Mouse (Mus musculus): ENCODE measurements around the gene Lrmda.
"Not testable (repeated sequence)": the region's sequence is repeated elsewhere in the genome, so short reads cannot be mapped to it uniquely, and the experiment has no call there.

The Lrmda gene

GRCm38 (mm10) chr14:22586281-22586680, 566.8 kb downstream of the Lrmda start:
- no peak for DNase-seq (ENCODE audit: low spot score in 2 of 2)

- no peak for DNase-seq (ENCODE audit: low spot score in 2 of 2)
These were observed 567.3 kb downstream of the Lrmda start for GRCm38 (mm10) chr14:22586796-22587195.

- no peak for DNase-seq (ENCODE audit: low spot score in 2 of 2)
These were observed 567.9 kb downstream of the Lrmda start for GRCm38 (mm10) chr14:22587285-22587957.

GRCm38 (mm10) chr14:22587958-22588296, 568.4 kb downstream of the Lrmda start:
- DNase-seq (ENCODE audit: low spot score in 2 of 2): no peak

- not testable (repeated sequence) for DNase-seq (ENCODE audit: low spot score in 2 of 2)
These were observed 568.9 kb downstream of the Lrmda start for GRCm38 (mm10) chr14:22588394-22588793.

GRCm38 (mm10) chr14:22589503-22590215, 570.1 kb downstream of the Lrmda start:
- no peak for DNase-seq (ENCODE audit: low spot score in 2 of 2)

GRCm38 (mm10) chr14:22591186-22591585, 571.7 kb downstream of the Lrmda start:
- no peak for DNase-seq (ENCODE audit: low spot score in 2 of 2)

GRCm38 (mm10) chr14:22597508-22597907, 578.0 kb downstream of the Lrmda start:
- DNase-seq (ENCODE audit: low spot score in 2 of 2): no peak

GRCm38 (mm10) chr14:22598638-22599037, 579.1 kb downstream of the Lrmda start:
- DNase-seq (ENCODE audit: low spot score in 2 of 2): no peak

- DNase-seq (ENCODE audit: low spot score in 2 of 2): no peak
These were observed 580.7 kb downstream of the Lrmda start for GRCm38 (mm10) chr14:22600166-22600565.

- DNase-seq (ENCODE audit: low spot score in 2 of 2): no peak
These were observed 582.8 kb downstream of the Lrmda start for GRCm38 (mm10) chr14:22602308-22602707.

GRCm38 (mm10) chr14:22608599-22608998, 589.1 kb downstream of the Lrmda start:
- no peak for DNase-seq (ENCODE audit: low spot score in 2 of 2)

GRCm38 (mm10) chr14:22609261-22610245, 590.0 kb downstream of the Lrmda start:
- DNase-seq (ENCODE audit: low spot score in 2 of 2): no peak

- DNase-seq (ENCODE audit: low spot score in 2 of 2): no peak
These were observed 591.5 kb downstream of the Lrmda start for GRCm38 (mm10) chr14:22611011-22611410.

- DNase-seq (ENCODE audit: low spot score in 2 of 2): no peak
These were observed 600.7 kb downstream of the Lrmda start for GRCm38 (mm10) chr14:22620191-22620590.

- DNase-seq (ENCODE audit: low spot score in 2 of 2): no peak
These were observed 602.4 kb downstream of the Lrmda start for GRCm38 (mm10) chr14:22621941-22622340.

- no peak for DNase-seq (ENCODE audit: low spot score in 2 of 2)
These were observed 607.8 kb downstream of the Lrmda start for GRCm38 (mm10) chr14:22627105-22627829.

- no peak for DNase-seq (ENCODE audit: low spot score in 2 of 2)
These were observed 610.9 kb downstream of the Lrmda start for GRCm38 (mm10) chr14:22630361-22630867.

GRCm38 (mm10) chr14:22633612-22634011, 614.1 kb downstream of the Lrmda start:
- no peak for DNase-seq (ENCODE audit: low spot score in 2 of 2)

GRCm38 (mm10) chr14:22643494-22643893, 624.0 kb downstream of the Lrmda start:
- DNase-seq (ENCODE audit: low spot score in 2 of 2): no peak

- no peak for DNase-seq (ENCODE audit: low spot score in 2 of 2)
These were observed 628.5 kb downstream of the Lrmda start for GRCm38 (mm10) chr14:22647879-22648611.
